Mouse (Mus musculus): Measurements from ENCODE around the gene Nop9. TPM values are rescaled to one million over a fixed set of nuclear protein-coding genes. Genes with fewer than 3 reads are reported as not detected.

Nop9 gene
- 47.0 and 47.6 TPM in 2 replicates for polyA plus RNA-seq (2014; fragmentation: Nextera tagmentation; extraction: Ambion mirVana)

GRCm38 (mm10) chr14:55745180-55745860, at the start of gene Nop9, which contains the start of gene Dhrs1:
Gene Nop9, plus strand, starts transcription at chr14:55745693.
Gene Dhrs1, minus strand, starts transcription at chr14:55745690.
- DNase-seq (ENCODE audit: low spot score) (peak; percentile 90), ATAC-seq (ENCODE audit: low FRiP score) (peak; percentile 83)
- WGBS = 2% methylated on average over 38 of the region's 48 CpGs
- Histone ChIP-seq H3K4me3 (ENCODE audit: low read depth, low read length) (peak within 1 kb of the TSS; percentile 93), H3K27ac (ENCODE audit: low read depth, low read length) (no peak within 1 kb of the TSS), H3K4me1 (replicated peaks; ENCODE audit: control insufficient read depth, insufficient read depth, low read length) (peaks cover 3% of the 10 kb centered on the region; the same call in 1 of the 2 replicates), H3K4me2 (replicated peaks; ENCODE audit: low read depth, low read length) (peak within 1 kb of the TSS; percentile 71), H3K9ac (ENCODE audit: low read depth, low read length) (peak within 1 kb of the TSS; percentile 81), H3K27me3 (ENCODE audit: control insufficient read depth, insufficient read depth, low read length) (no peaks in the 10 kb centered on the region), H3K36me3 (ENCODE audit: control insufficient read depth, insufficient read depth, low read length) (no peaks in the 10 kb centered on the region), H3K9me3 (ENCODE audit: control insufficient read depth, low read length) (no peaks in the 10 kb centered on the region)

DNA sequence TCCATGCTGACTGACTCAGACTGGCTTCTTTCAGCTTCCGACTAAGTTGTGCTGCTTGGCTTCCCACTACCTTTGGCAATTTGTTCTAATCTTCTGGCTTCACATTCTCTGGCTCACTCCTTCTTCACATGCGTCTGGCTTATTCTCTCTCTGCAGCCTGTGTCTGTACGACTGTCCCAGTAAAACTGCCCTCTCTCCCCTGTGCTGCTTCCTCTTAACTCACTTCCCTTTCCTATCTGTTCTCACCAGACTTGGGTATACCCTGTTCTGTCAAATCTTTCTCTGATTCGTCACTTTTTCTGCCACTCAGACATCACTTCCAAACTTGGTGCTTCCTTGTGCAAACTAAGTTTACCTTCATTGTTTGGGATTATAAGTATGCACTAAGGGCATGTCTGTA, 48.3 kb upstream of the Nop9 start:
- no peak overlapping the region for H3K4me2 ChIP-seq (replicated peaks; ENCODE audit: low read depth, low read length)
- H3K27ac ChIP-seq (ENCODE audit: low read depth, low read length) = no peak overlapping the region
- H3K27me3 ChIP-seq (ENCODE audit: control insufficient read depth, insufficient read depth, low read length) = no peaks in the 10 kb centered on the region
- H3K4me3 ChIP-seq (ENCODE audit: low read depth, low read length) = no peak overlapping the region
- DNase-seq (ENCODE audit: low spot score) (no peak), ATAC-seq (ENCODE audit: low FRiP score) (no peak)
- H3K4me1 ChIP-seq (replicated peaks; ENCODE audit: control insufficient read depth, insufficient read depth, low read length) = no peaks in the 10 kb centered on the region
- no peaks in the 10 kb centered on the region for H3K36me3 ChIP-seq (ENCODE audit: control insufficient read depth, insufficient read depth, low read length)
- no peaks in the 10 kb centered on the region for H3K9me3 ChIP-seq (ENCODE audit: control insufficient read depth, low read length)
- WGBS = 87% methylated on average over 4 of the region's 4 CpGs
- no peak overlapping the region for H3K9ac ChIP-seq (ENCODE audit: low read depth, low read length)

GRCm38 (mm10) chr14:55701131-55701530, 44.4 kb upstream of the Nop9 start:
- Histone ChIP-seq H3K27me3 (ENCODE audit: control insufficient read depth, insufficient read depth, low read length) (no peaks in the 10 kb centered on the region), H3K9me3 (ENCODE audit: control insufficient read depth, low read length) (no peaks in the 10 kb centered on the region), H3K36me3 (ENCODE audit: control insufficient read depth, insufficient read depth, low read length) (no peaks in the 10 kb centered on the region), H3K27ac (ENCODE audit: low read depth, low read length) (no peak overlapping the region), H3K4me1 (replicated peaks; ENCODE audit: control insufficient read depth, insufficient read depth, low read length) (no peaks in the 10 kb centered on the region), H3K4me2 (replicated peaks; ENCODE audit: low read depth, low read length) (no peak overlapping the region), H3K4me3 (ENCODE audit: low read depth, low read length) (no peak overlapping the region), H3K9ac (ENCODE audit: low read depth, low read length) (no peak overlapping the region)
- ATAC-seq (ENCODE audit: low FRiP score) (no peak), DNase-seq (ENCODE audit: low spot score) (no peak)
- 74% methylated on average over 9 of the region's 9 CpGs for WGBS

DNA sequence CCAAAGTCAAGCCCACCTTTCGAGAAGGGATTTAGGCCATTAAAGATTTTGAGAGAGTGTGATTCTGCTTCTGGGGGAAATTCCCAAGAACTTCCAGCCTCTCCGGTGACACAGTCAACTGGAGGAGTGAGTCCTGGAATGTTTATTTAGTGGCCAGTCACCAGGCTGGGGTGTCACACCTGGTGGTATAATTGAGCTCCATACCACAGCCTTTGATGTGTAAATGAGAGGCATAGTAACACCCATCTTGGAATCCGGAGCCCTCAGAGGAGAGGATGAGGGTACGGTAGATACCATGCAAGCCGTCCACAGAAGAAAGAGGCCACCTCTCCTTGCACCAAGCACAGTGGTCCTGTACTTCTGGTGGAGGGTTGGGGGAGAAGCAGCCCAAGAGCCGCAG, 42.7 kb upstream of the Nop9 start:
- Histone ChIP-seq H3K27me3 (ENCODE audit: control insufficient read depth, insufficient read depth, low read length) (no peaks in the 10 kb centered on the region), H3K9me3 (ENCODE audit: control insufficient read depth, low read length) (no peaks in the 10 kb centered on the region), H3K4me1 (replicated peaks; ENCODE audit: control insufficient read depth, insufficient read depth, low read length) (no peaks in the 10 kb centered on the region), H3K4me2 (replicated peaks; ENCODE audit: low read depth, low read length) (no peak overlapping the region), H3K4me3 (ENCODE audit: low read depth, low read length) (no peak overlapping the region), H3K27ac (ENCODE audit: low read depth, low read length) (no peak overlapping the region), H3K9ac (ENCODE audit: low read depth, low read length) (no peak overlapping the region), H3K36me3 (ENCODE audit: control insufficient read depth, insufficient read depth, low read length) (no peaks in the 10 kb centered on the region)
- ATAC-seq (ENCODE audit: low FRiP score) (no peak), DNase-seq (ENCODE audit: low spot score) (no peak)
- WGBS = 69% methylated on average over 6 of the region's 6 CpGs

DNA sequence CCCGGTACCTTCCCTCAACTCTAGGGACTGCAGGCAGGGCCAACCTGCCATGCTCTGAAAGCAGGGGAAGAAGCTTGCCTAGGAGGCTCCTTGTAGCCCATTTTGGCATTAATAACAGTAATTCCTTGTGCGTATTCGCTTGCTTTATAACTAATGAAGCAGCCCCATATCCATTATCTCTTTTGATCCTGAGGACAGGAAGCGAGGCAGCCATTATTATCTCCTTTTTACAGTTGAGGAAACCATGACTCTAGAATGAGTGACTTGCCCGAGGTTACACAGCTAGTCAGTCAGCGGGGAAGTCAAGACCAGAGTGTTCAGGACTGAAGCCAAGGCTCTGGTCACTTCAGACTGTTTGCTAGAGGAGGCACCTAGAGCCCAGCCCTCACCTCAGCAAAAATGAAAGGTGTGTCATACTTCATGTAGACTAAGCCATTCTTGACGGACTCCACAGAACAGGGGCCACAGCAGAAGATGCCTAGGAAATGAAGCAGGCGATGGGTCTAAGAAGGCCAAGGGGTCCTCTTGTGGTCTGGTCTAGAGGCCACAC, 39.4 kb upstream of the Nop9 start:
- H3K36me3 ChIP-seq (ENCODE audit: control insufficient read depth, insufficient read depth, low read length) = no peaks in the 10 kb centered on the region
- no peak overlapping the region for H3K27ac ChIP-seq (ENCODE audit: low read depth, low read length)
- no peak overlapping the region for H3K9ac ChIP-seq (ENCODE audit: low read depth, low read length)
- no peak for ATAC-seq (ENCODE audit: low FRiP score)
- peaks cover 2% of the 10 kb centered on the region; the same call in 1 of the 2 replicates for H3K27me3 ChIP-seq (ENCODE audit: control insufficient read depth, insufficient read depth, low read length)
- 91% methylated on average over 8 of the region's 8 CpGs for WGBS
- H3K4me3 ChIP-seq (ENCODE audit: low read depth, low read length) = no peak overlapping the region
- no peak overlapping the region for H3K4me2 ChIP-seq (replicated peaks; ENCODE audit: low read depth, low read length)
- no peaks in the 10 kb centered on the region for H3K4me1 ChIP-seq (replicated peaks; ENCODE audit: control insufficient read depth, insufficient read depth, low read length)
- DNase-seq (ENCODE audit: low spot score) = no peak
- no peaks in the 10 kb centered on the region for H3K9me3 ChIP-seq (ENCODE audit: control insufficient read depth, low read length)

DNA sequence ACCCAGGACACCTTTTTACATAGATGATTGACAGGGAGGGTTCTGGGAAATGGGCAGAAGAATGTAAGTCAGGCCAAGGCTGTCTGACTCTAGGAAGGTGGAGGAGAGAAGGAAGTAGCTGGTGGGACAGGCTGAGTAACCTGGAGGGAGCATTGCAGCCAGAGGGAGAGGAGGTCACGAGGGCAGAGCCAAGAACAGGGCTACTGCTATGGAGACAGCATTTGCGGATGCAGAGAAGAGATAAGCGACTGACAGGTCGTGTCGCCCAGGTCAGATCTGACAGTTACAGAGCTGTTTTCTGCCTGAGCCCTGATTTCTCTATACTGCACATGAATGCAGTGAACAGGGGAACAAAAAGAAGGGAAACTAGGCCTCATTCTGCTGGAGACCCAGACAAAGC, 38.1 kb upstream of the Nop9 start:
- Histone ChIP-seq H3K4me3 (ENCODE audit: low read depth, low read length) (no peak overlapping the region), H3K27me3 (ENCODE audit: control insufficient read depth, insufficient read depth, low read length) (peaks cover 2% of the 10 kb centered on the region; the same call in 1 of the 2 replicates), H3K9me3 (ENCODE audit: control insufficient read depth, low read length) (no peaks in the 10 kb centered on the region), H3K36me3 (ENCODE audit: control insufficient read depth, insufficient read depth, low read length) (no peaks in the 10 kb centered on the region), H3K27ac (ENCODE audit: low read depth, low read length) (no peak overlapping the region), H3K9ac (ENCODE audit: low read depth, low read length) (no peak overlapping the region), H3K4me1 (replicated peaks; ENCODE audit: control insufficient read depth, insufficient read depth, low read length) (no peaks in the 10 kb centered on the region), H3K4me2 (replicated peaks; ENCODE audit: low read depth, low read length) (no peak overlapping the region)
- no peak for DNase-seq (ENCODE audit: low spot score)
- ATAC-seq (ENCODE audit: low FRiP score) = no peak
- 87% methylated on average over 5 of the region's 5 CpGs for WGBS

DNA sequence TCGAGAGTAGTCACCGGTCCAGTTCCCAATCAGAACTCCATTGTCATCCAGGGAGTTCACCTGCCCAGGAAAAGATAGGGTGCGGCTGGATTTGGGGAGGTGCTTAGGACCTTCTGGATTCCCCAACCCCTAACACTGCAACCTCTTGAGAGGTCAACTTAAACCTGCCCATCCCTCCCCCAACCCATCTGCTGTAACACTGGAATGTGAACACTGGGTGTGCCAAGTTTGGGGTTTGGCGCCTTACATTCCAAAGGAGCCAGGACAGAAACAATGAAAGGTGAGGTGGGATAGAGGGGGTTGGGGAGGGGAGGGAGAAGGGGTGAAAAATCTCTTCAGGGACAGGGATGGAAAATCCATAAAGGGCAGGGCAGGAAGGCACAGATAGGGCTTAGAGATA, 36.0 kb upstream of the Nop9 start:
- H3K4me1 ChIP-seq (replicated peaks; ENCODE audit: control insufficient read depth, insufficient read depth, low read length) = no peaks in the 10 kb centered on the region

GRCm38 (mm10) chr14:55711786-55712185, 33.7 kb upstream of the Nop9 start:
- 69% methylated on average over 7 of the region's 7 CpGs for WGBS
- no peaks in the 10 kb centered on the region for H3K9me3 ChIP-seq (ENCODE audit: control insufficient read depth, low read length)
- ATAC-seq (ENCODE audit: low FRiP score) (no peak), DNase-seq (ENCODE audit: low spot score) (no peak)
- H3K4me2 ChIP-seq (replicated peaks; ENCODE audit: low read depth, low read length) = no peak overlapping the region
- no peak overlapping the region for H3K4me3 ChIP-seq (ENCODE audit: low read depth, low read length)
- no peak overlapping the region for H3K27ac ChIP-seq (ENCODE audit: low read depth, low read length)
- peaks cover 8% of the 10 kb centered on the region for H3K27me3 ChIP-seq (ENCODE audit: control insufficient read depth, insufficient read depth, low read length)
- H3K36me3 ChIP-seq (ENCODE audit: control insufficient read depth, insufficient read depth, low read length) = no peaks in the 10 kb centered on the region
- no peaks in the 10 kb centered on the region for H3K4me1 ChIP-seq (replicated peaks; ENCODE audit: control insufficient read depth, insufficient read depth, low read length)
- no peak overlapping the region for H3K9ac ChIP-seq (ENCODE audit: low read depth, low read length)

More for the DNA sequence above, 36.0 kb upstream of the Nop9 start:
- 87% methylated on average over 4 of the region's 4 CpGs for WGBS
- Histone ChIP-seq H3K36me3 (ENCODE audit: control insufficient read depth, insufficient read depth, low read length) (no peaks in the 10 kb centered on the region), H3K9me3 (ENCODE audit: control insufficient read depth, low read length) (no peaks in the 10 kb centered on the region), H3K27me3 (ENCODE audit: control insufficient read depth, insufficient read depth, low read length) (peaks cover 8% of the 10 kb centered on the region), H3K4me3 (ENCODE audit: low read depth, low read length) (no peak overlapping the region), H3K9ac (ENCODE audit: low read depth, low read length) (no peak overlapping the region), H3K4me2 (replicated peaks; ENCODE audit: low read depth, low read length) (no peak overlapping the region), H3K27ac (ENCODE audit: low read depth, low read length) (no peak overlapping the region)
- no peak for DNase-seq (ENCODE audit: low spot score)
- no peak for ATAC-seq (ENCODE audit: low FRiP score)

Measured in hindbrain, embryonic 11.5 days (tissue).